Mouse (Mus musculus) intestine, embryonic 16.5 days (tissue): ENCODE results near the gene Ctdsp2. TPM values are rescaled to one million over a fixed set of nuclear protein-coding genes. Genes with fewer than 3 reads are reported as not detected.

Experiments
- ATAC-seq: fragments of 200-750 bp; cut with Nextera tagmentation; 2 replicates; pipeline ENCODE4 v1.8.0; 2017; ENCODE audit warnings: moderate TSS enrichment, moderate library complexity
- H3K27ac ChIP-seq: fragments of 300-500 bp; sonication (generic); 2 replicates; pipeline ENCODE4 v1.5.1; 2014; ENCODE audit warnings: mild to moderate bottlenecking, low read length
- H3K27me3 ChIP-seq: fragments of 300-500 bp; sonication (generic); replicated peaks from 2 replicates; pipeline ENCODE4 v1.6.1; 2014; ENCODE audit warnings: low read length, control low read depth, mixed read lengths; ENCODE audit not compliant: control insufficient read depth, insufficient read depth
- H3K36me3 ChIP-seq: fragments of 300-500 bp; sonication (generic); 2 replicates; pipeline ENCODE4 v1.6.1; 2014; ENCODE audit warnings: low read length, control low read depth; ENCODE audit not compliant: control insufficient read depth, insufficient read depth
- H3K4me1 ChIP-seq: fragments of 300-500 bp; sonication (generic); 2 replicates; pipeline ENCODE4 v1.6.1; 2014; ENCODE audit warnings: low read length, control low read depth, mixed read lengths; ENCODE audit not compliant: control insufficient read depth, insufficient read depth
- H3K4me2 ChIP-seq: fragments of 300-500 bp; sonication (generic); 2 replicates; pipeline ENCODE4 v1.6.1; 2014; ENCODE audit warnings: low read depth, low read length, control low read depth
- H3K4me3 ChIP-seq: fragments of 300-500 bp; sonication (generic); 2 replicates; pipeline ENCODE4 v1.5.1; 2014; ENCODE audit warnings: mild to moderate bottlenecking, low read length
- H3K9ac ChIP-seq: fragments of 300-500 bp; sonication (generic); 2 replicates; pipeline ENCODE4 v1.6.1; 2014; ENCODE audit warnings: low read depth, low read length
- H3K9me3 ChIP-seq: fragments of 300-500 bp; sonication (generic); 2 replicates; pipeline ENCODE4 v1.6.1; 2016; ENCODE audit warnings: low read length, control low read depth; ENCODE audit not compliant: control insufficient read depth
- WGBS: fragments of 180-500 bp; shearing (Covaris S2); extraction: QIAGEN DNeasy Blood & Tissue Kit; methylation state at CpG from one replicate; pipeline ENCODE4 v1.1.7; 2014; 5-methylcytosine and 5-hydroxymethylcytosine counted together
- polyA plus RNA-seq: library from polyadenylated mRNA; unstranded; fragments of >200 nt; fragmentation: Nextera tagmentation; extraction: Ambion mirVana; gene quantifications from 2 replicates; pipeline ENCODE4 v1.2.1, GENCODE M21; 2015

Gene Ctdsp2
- polyA plus RNA-seq, 1 experiment from 2014 or later, result 41.2 TPM

GRCm38 (mm10) chr10:126960496-126960895 is 18.0 kb upstream of the Ctdsp2 start:
- Histone ChIP-seq H3K36me3 (no peaks in the 10 kb centered on the region), H3K9ac (no peak overlapping the region), H3K4me3 (no peak overlapping the region), H3K27ac (no peak overlapping the region), H3K27me3 (no peaks in the 10 kb centered on the region), H3K9me3 (no peaks in the 10 kb centered on the region), H3K4me1 (peaks cover 40% of the 10 kb centered on the region), H3K4me2 (no peak overlapping the region)
- no peak for ATAC-seq
- WGBS, result 77% methylated on average over 8 of the region's 8 CpGs

GRCm38 (mm10) chr10:126961757-126962156 is 16.8 kb upstream of the Ctdsp2 start:
- Histone ChIP-seq H3K4me2 (0 out of 2 replicates have a peak overlapping the region, but pooled peaks have one; percentile 40), H3K4me1 (peaks cover 40% of the 10 kb centered on the region), H3K4me3 (no peak overlapping the region), H3K9me3 (no peaks in the 10 kb centered on the region), H3K9ac (no peak overlapping the region), H3K27me3 (no peaks in the 10 kb centered on the region), H3K36me3 (no peaks in the 10 kb centered on the region), H3K27ac (peak overlapping the region; percentile 87)
- peak; percentile 10 for ATAC-seq
- 69% methylated on average over 10 of the region's 10 CpGs for WGBS

GRCm38 (mm10) chr10:126962271-126962965 is 16.1 kb upstream of the Ctdsp2 start:
- Histone ChIP-seq H3K27me3 (no peaks in the 10 kb centered on the region), H3K9ac (no peak overlapping the region), H3K9me3 (no peaks in the 10 kb centered on the region), H3K36me3 (no peaks in the 10 kb centered on the region), H3K4me1 (peaks cover 36% of the 10 kb centered on the region), H3K27ac (peak overlapping the region; percentile 87), H3K4me3 (peak overlapping the region; percentile 13; the same call in 1 of the 2 replicates), H3K4me2 (peak overlapping the region; percentile 40)
- 21% methylated on average over 15 of the region's 15 CpGs for WGBS
- ATAC-seq, result peak; percentile 83

DNA sequence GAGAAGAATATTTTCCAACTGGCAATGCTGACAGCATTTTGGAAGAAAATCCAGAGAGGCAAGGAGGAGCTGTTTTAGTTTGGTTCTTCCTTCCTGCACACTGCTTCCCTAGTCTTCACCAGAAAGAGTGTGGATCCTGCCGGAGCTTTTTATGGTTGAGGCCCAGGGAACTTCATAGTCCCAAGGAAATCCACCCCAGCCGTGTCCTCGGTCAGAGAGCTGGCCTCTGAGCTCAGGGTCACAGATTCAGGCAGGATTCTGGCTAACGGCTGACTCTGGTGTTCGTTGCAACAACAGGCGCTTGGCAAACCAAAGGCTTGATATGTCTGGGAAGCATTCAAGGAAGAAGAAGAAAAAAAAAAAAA is 15.6 kb upstream of the Ctdsp2 start:
- Histone ChIP-seq H3K4me2 (peak overlapping the region; percentile 40), H3K9me3 (no peaks in the 10 kb centered on the region), H3K27ac (peak overlapping the region; percentile 87), H3K36me3 (no peaks in the 10 kb centered on the region), H3K9ac (peak overlapping the region; percentile 52; the same call in 1 of the 2 replicates), H3K4me1 (peaks cover 31% of the 10 kb centered on the region), H3K4me3 (no peak overlapping the region), H3K27me3 (no peaks in the 10 kb centered on the region)
- peak; percentile 10; the same call in 1 of the 2 replicates for ATAC-seq
- WGBS, result 27% methylated on average over 6 of the region's 6 CpGs

DNA sequence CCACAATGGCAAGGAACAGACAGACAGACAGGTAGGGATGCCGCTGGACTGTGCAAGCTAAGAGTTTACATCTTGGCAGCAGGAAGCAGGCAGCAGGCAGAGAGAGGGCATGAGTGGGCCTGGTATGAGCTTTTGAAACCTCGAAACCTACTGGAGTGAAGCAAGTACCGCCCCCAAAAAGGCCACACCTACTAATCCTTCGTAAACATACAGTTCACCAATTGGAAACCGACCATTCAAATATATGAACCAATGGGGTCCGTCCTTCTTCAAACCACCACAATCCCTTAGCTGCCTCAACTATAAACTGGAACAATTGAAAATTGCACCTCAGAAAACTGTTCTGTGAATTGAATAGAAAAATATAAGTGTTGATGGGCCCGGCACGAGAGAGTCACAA is 14.7 kb upstream of the Ctdsp2 start:
- Histone ChIP-seq H3K27me3 (no peaks in the 10 kb centered on the region), H3K9me3 (no peaks in the 10 kb centered on the region), H3K9ac (no peak overlapping the region), H3K4me3 (no peak overlapping the region), H3K4me2 (no peak overlapping the region), H3K27ac (peak overlapping the region; percentile 87; the same call in 1 of the 2 replicates), H3K4me1 (peaks cover 31% of the 10 kb centered on the region), H3K36me3 (no peaks in the 10 kb centered on the region)
- 87% methylated on average over 8 of the region's 8 CpGs for WGBS
- ATAC-seq, result no peak

DNA sequence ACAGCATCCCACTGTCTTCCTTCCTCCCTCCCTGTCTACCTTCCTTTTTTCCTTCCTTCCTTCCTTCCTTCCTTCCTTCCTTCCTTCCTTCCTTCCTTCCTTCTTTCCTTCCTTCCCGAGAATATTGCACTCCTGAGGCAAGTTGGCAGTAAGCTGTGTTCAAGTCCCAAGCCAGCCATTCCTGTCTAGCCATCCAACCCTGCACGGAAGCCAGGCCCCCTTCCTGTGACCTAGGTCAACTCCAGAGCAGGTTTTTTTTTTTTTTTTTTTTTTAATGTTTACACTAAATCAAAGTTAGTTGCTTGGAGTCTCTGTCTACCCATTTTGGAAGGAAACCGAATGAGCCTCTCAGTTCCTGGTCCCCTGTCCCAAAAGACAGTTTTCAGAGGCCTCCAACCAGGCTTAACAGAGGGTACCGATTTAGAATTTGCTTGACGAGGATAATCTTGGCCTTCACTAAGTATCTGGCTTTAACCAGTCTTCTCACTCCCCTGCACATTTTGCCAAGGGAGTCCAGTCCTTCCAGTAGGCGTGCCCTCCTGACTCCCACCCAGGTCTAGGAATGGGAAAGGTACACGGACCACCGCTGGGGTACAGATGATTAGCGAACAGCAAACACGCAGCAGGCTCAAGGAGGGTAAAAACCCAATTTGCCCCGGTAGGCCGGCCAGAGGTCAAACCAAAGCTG is 7.0 kb upstream of the Ctdsp2 start:
- Histone ChIP-seq H3K9me3 (no peaks in the 10 kb centered on the region), H3K27ac (peak overlapping the region; percentile 71), H3K4me3 (no peak overlapping the region; the same call in 1 of the 2 replicates), H3K4me1 (peaks cover 38% of the 10 kb centered on the region), H3K4me2 (peak overlapping the region; percentile 43), H3K27me3 (no peaks in the 10 kb centered on the region), H3K9ac (peak overlapping the region; percentile 51; the same call in 1 of the 2 replicates), H3K36me3 (no peaks in the 10 kb centered on the region)
- peak; percentile 22; the same call in 1 of the 2 replicates for ATAC-seq
- 14% methylated on average over 12 of the region's 12 CpGs for WGBS

- H3K27ac ChIP-seq, result peak overlapping the region; percentile 71
- peak; percentile 85 for ATAC-seq
- peaks cover 44% of the 10 kb centered on the region for H3K4me1 ChIP-seq
- 10% methylated on average over 13 of the region's 13 CpGs for WGBS
- peak overlapping the region; percentile 43 for H3K4me2 ChIP-seq
- H3K9ac ChIP-seq, result peak overlapping the region; percentile 51
- H3K36me3 ChIP-seq, result no peaks in the 10 kb centered on the region
- H3K9me3 ChIP-seq, result no peaks in the 10 kb centered on the region
- H3K4me3 ChIP-seq, result no peak overlapping the region; the same call in 1 of the 2 replicates
- no peaks in the 10 kb centered on the region for H3K27me3 ChIP-seq
Measured at GRCm38 (mm10) chr10:126972051-126972725, 6.3 kb upstream of the Ctdsp2 start.

DNA sequence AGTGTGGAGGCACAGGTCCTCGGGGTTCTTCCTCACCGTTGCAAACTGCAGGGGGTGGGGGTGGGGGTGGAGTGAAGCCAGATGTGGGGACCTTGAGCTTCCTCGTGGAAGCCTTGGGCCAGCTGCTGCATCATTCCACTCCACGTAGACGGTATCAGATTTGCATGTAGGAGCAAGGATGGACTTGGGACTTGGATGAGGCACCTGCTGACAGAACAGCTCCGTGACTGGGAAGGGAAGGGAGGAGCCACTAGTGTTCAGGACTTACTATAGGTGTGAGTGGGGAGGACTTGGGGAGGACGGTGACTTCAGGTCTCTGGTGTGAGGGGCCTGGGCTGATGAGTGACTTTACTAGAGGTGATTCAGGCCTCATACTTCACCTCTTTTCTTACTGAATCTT is 5.5 kb upstream of the Ctdsp2 start:
- no peaks in the 10 kb centered on the region for H3K36me3 ChIP-seq
- H3K27ac ChIP-seq, result peak overlapping the region; percentile 71
- 0 out of 2 replicates have a peak overlapping the region, but pooled peaks have one; percentile 51 for H3K9ac ChIP-seq
- no peak overlapping the region for H3K4me3 ChIP-seq
- 20% methylated on average over 7 of the region's 7 CpGs for WGBS
- peak; percentile 54 for ATAC-seq
- H3K27me3 ChIP-seq, result no peaks in the 10 kb centered on the region
- no peak overlapping the region for H3K4me2 ChIP-seq
- no peaks in the 10 kb centered on the region for H3K9me3 ChIP-seq
- H3K4me1 ChIP-seq, result peaks cover 50% of the 10 kb centered on the region

- Histone ChIP-seq H3K4me1 (peaks cover 48% of the 10 kb centered on the region), H3K27me3 (no peaks in the 10 kb centered on the region), H3K9ac (no peak overlapping the region)
Measured at GRCm38 (mm10) chr10:126975706-126976105, 2.8 kb upstream of the Ctdsp2 start.

More at GRCm38 (mm10) chr10:126975706-126976105, 2.8 kb upstream of the Ctdsp2 start:
- no peak overlapping the region for H3K4me3 ChIP-seq
- H3K27ac ChIP-seq, result peak overlapping the region; percentile 45; the same call in 1 of the 2 replicates
- no peak overlapping the region for H3K4me2 ChIP-seq
- WGBS, result 73% methylated on average over 6 of the region's 6 CpGs
- no peak for ATAC-seq
- no peaks in the 10 kb centered on the region for H3K9me3 ChIP-seq
- H3K36me3 ChIP-seq, result no peaks in the 10 kb centered on the region
